Mouse (Mus musculus) erythroblast, embryonic 14.5 days (primary cell): ENCODE data around the gene Epb41l2. TPM values are rescaled to one million over a fixed set of nuclear protein-coding genes. Genes with fewer than 3 reads are reported as not detected.

Experiments
- H3K27me3 ChIP-seq: 2 replicates; pipeline ENCODE4 v1.6.1; 2012; ENCODE audit warnings: inconsistent platforms; ENCODE audit not compliant: control insufficient read depth
- H3K36me3 ChIP-seq: 2 replicates; pipeline ENCODE4 v1.6.1; 2012; ENCODE audit warnings: mild to moderate bottlenecking, inconsistent platforms; ENCODE audit not compliant: control insufficient read depth
- H3K4me1 ChIP-seq: 2 replicates; pipeline ENCODE4 v1.6.1; 2012; ENCODE audit warnings: inconsistent platforms; ENCODE audit not compliant: control insufficient read depth
- H3K4me3 ChIP-seq: replicated peaks from 2 replicates; pipeline ENCODE3; 2012; ENCODE audit warnings: moderate library complexity, mild to moderate bottlenecking, inconsistent platforms
- H3K9me3 ChIP-seq: 2 replicates; pipeline ENCODE4 v1.6.1; 2012; ENCODE audit warnings: low read length, inconsistent platforms, mixed read lengths; ENCODE audit not compliant: control insufficient read depth
- GATA1 ChIP-seq: IDR thresholded peaks from 2 replicates; pipeline ENCODE4 v1.6.1; 2012; ENCODE audit warnings: low read length, inconsistent platforms, mixed read lengths
- TAL1 ChIP-seq: IDR thresholded peaks from 3 replicates; pipeline ENCODE4 v1.6.1; 2012; ENCODE audit warnings: low read length, inconsistent platforms, mixed read lengths
- polyA plus RNA-seq: library from polyadenylated mRNA; stranded (reverse); fragments of >175 nt; gene quantifications from 2 replicates; pipeline ENCODE4 v1.2.3, GENCODE M21; 2012

Epb41l2 gene
- polyA plus RNA-seq, 1 experiment = 0.48 TPM

- peaks cover 10% of the 10 kb centered on the region for H3K4me1 ChIP-seq
- H3K4me3 ChIP-seq = no peak overlapping the region
- no peak for TF ChIP-seq TAL1
- no peak for TF ChIP-seq GATA1
- H3K9me3 ChIP-seq = no peaks in the 10 kb centered on the region
- no peaks in the 10 kb centered on the region for H3K27me3 ChIP-seq
- no peaks in the 10 kb centered on the region for H3K36me3 ChIP-seq
Measured at GRCm38 (mm10) chr10:25426058-25426457, 66.5 kb downstream of the Epb41l2 start.

- no peaks in the 10 kb centered on the region for H3K27me3 ChIP-seq
- no peaks in the 10 kb centered on the region for H3K9me3 ChIP-seq
- H3K4me3 ChIP-seq = no peak overlapping the region
- no peak for TF ChIP-seq TAL1
- TF ChIP-seq GATA1 = no peak
- H3K36me3 ChIP-seq = no peaks in the 10 kb centered on the region
- H3K4me1 ChIP-seq = peaks cover 10% of the 10 kb centered on the region
Measured at GRCm38 (mm10) chr10:25426814-25427213, 67.2 kb downstream of the Epb41l2 start.

- H3K36me3 ChIP-seq = no peaks in the 10 kb centered on the region
- H3K27me3 ChIP-seq = no peaks in the 10 kb centered on the region
- TF ChIP-seq TAL1 (no peak), GATA1 (no peak)
- H3K4me3 ChIP-seq = no peak overlapping the region
- H3K9me3 ChIP-seq = no peaks in the 10 kb centered on the region
- peaks cover 10% of the 10 kb centered on the region for H3K4me1 ChIP-seq
Measured at GRCm38 (mm10) chr10:25427523-25427922, 67.9 kb downstream of the Epb41l2 start.

GRCm38 (mm10) chr10:25428658-25429057, 69.1 kb downstream of the Epb41l2 start:
- TF ChIP-seq TAL1 (no peak), GATA1 (no peak)
- no peak overlapping the region for H3K4me3 ChIP-seq
- H3K27me3 ChIP-seq = no peaks in the 10 kb centered on the region
- no peaks in the 10 kb centered on the region for H3K9me3 ChIP-seq
- H3K36me3 ChIP-seq = no peaks in the 10 kb centered on the region
- peaks cover 10% of the 10 kb centered on the region for H3K4me1 ChIP-seq

GRCm38 (mm10) chr10:25429346-25429745, 69.7 kb downstream of the Epb41l2 start:
- Histone ChIP-seq H3K9me3 (no peaks in the 10 kb centered on the region), H3K27me3 (no peaks in the 10 kb centered on the region), H3K36me3 (no peaks in the 10 kb centered on the region), H3K4me1 (peaks cover 10% of the 10 kb centered on the region), H3K4me3 (no peak overlapping the region)
- no peak for TF ChIP-seq GATA1

GRCm38 (mm10) chr10:25430862-25431261, 71.3 kb downstream of the Epb41l2 start:
- no peaks in the 10 kb centered on the region for H3K27me3 ChIP-seq
- TF ChIP-seq GATA1 (no peak), TAL1 (no peak)
- no peaks in the 10 kb centered on the region for H3K36me3 ChIP-seq
- H3K9me3 ChIP-seq = no peaks in the 10 kb centered on the region
- H3K4me3 ChIP-seq = no peak overlapping the region
- H3K4me1 ChIP-seq = peaks cover 10% of the 10 kb centered on the region

- peaks cover 5% of the 10 kb centered on the region for H3K4me1 ChIP-seq
- no peaks in the 10 kb centered on the region for H3K36me3 ChIP-seq
- TF ChIP-seq TAL1 (no peak), GATA1 (no peak)
Measured at GRCm38 (mm10) chr10:25432351-25432750, 72.8 kb downstream of the Epb41l2 start.

GRCm38 (mm10) chr10:25432938-25433337, 73.3 kb downstream of the Epb41l2 start:
- H3K36me3 ChIP-seq = no peaks in the 10 kb centered on the region
- peaks cover 3% of the 10 kb centered on the region for H3K4me1 ChIP-seq
- TF ChIP-seq GATA1 = no peak
- no peak for TF ChIP-seq TAL1
- no peak overlapping the region for H3K4me3 ChIP-seq
- H3K9me3 ChIP-seq = no peaks in the 10 kb centered on the region
- no peaks in the 10 kb centered on the region for H3K27me3 ChIP-seq

More at GRCm38 (mm10) chr10:25432351-25432750, 72.8 kb downstream of the Epb41l2 start:
- Histone ChIP-seq H3K27me3 (no peaks in the 10 kb centered on the region), H3K9me3 (no peaks in the 10 kb centered on the region), H3K4me3 (no peak overlapping the region)

- Histone ChIP-seq H3K36me3 (no peaks in the 10 kb centered on the region), H3K9me3 (no peaks in the 10 kb centered on the region), H3K4me1 (peaks cover 3% of the 10 kb centered on the region), H3K27me3 (no peaks in the 10 kb centered on the region), H3K4me3 (no peak overlapping the region)
- TF ChIP-seq TAL1 = no peak
- no peak for TF ChIP-seq GATA1
Measured at GRCm38 (mm10) chr10:25433524-25433923, 73.9 kb downstream of the Epb41l2 start.

GRCm38 (mm10) chr10:25434358-25435044, 74.9 kb downstream of the Epb41l2 start:
- Histone ChIP-seq H3K4me3 (no peak overlapping the region), H3K4me1 (peaks cover 3% of the 10 kb centered on the region), H3K36me3 (no peaks in the 10 kb centered on the region), H3K27me3 (no peaks in the 10 kb centered on the region), H3K9me3 (no peaks in the 10 kb centered on the region)
- TF ChIP-seq TAL1 = no peak
- TF ChIP-seq GATA1 = no peak
